30 mouse cellular contexts compared by ENCODE assay signal in genomic region chr15:13746559-13746958, GRCm38 (mm10).
"Had no signal": no experiment of that assay in that cellular context is flagged by ENCODE, and none has a peak within 500 bp of the region (broad histone marks: within the 10 kb centered on the region; RNA-seq: fewer than 3 reads in every experiment).

No protein-coding gene starts in this region.

- H3K4me1 ChIP-seq: heart, embryonic 10.5 days; heart, embryonic 12.5 days; heart, embryonic 13.5 days; heart, embryonic 15.5 days; hindbrain, embryonic 10.5 days; hindbrain, embryonic 12.5 days; hindbrain, embryonic 13.5 days; hindbrain, embryonic 15.5 days; intestine, embryonic 15.5 days; kidney, embryonic 15.5 days had no signal

- DNase-seq: heart, postnatal 10 days; heart, postnatal 14 days; heart, postnatal 36 days; heart, postnatal 4 days; kidney, adult 11 months; kidney, adult 18-20 months; kidney, adult 2 months; kidney, adult 8-10 months; kidney, adult 9 months; kidney, postnatal 10 days; kidney, postnatal 14 days; kidney, postnatal 25 days; kidney, postnatal 36 days; kidney, postnatal 4 days; layer of hippocampus, adult 9-11 months had no signal

- H3K36me3 ChIP-seq: heart, embryonic 10.5 days; heart, embryonic 12.5 days; heart, embryonic 13.5 days; heart, embryonic 15.5 days; hindbrain, embryonic 10.5 days; hindbrain, embryonic 12.5 days; hindbrain, embryonic 13.5 days; hindbrain, embryonic 15.5 days; intestine, embryonic 15.5 days; kidney, embryonic 15.5 days had no signal

- H3K27ac ChIP-seq: heart, embryonic 10.5 days; heart, embryonic 13.5 days; heart, embryonic 15.5 days; hindbrain, embryonic 10.5 days; hindbrain, embryonic 12.5 days; hindbrain, embryonic 13.5 days; hindbrain, embryonic 14.5 days; hindbrain, embryonic 15.5 days; hindbrain, postnatal 0 days; intestine, embryonic 15.5 days; kidney, embryonic 15.5 days; kidney, postnatal 0 days; layer of hippocampus, adult 2 months; left cerebral cortex, adult 2 months had no signal

- H3K9me3 ChIP-seq: heart, embryonic 10.5 days; heart, embryonic 12.5 days; heart, embryonic 13.5 days; heart, embryonic 15.5 days; hindbrain, embryonic 10.5 days; hindbrain, embryonic 12.5 days; hindbrain, embryonic 13.5 days; hindbrain, embryonic 15.5 days; intestine, embryonic 15.5 days; kidney, embryonic 15.5 days had no signal

- H3K4me3 ChIP-seq: heart, embryonic 10.5 days; heart, embryonic 12.5 days; heart, embryonic 13.5 days; heart, embryonic 15.5 days; hindbrain, embryonic 10.5 days; hindbrain, embryonic 12.5 days; hindbrain, embryonic 13.5 days; hindbrain, embryonic 15.5 days; intestine, embryonic 15.5 days; kidney, embryonic 15.5 days; layer of hippocampus, adult 2 months; left cerebral cortex, adult 2 months had no signal

- H3K27me3 ChIP-seq: heart, embryonic 12.5 days; heart, embryonic 13.5 days; heart, embryonic 15.5 days; hindbrain, embryonic 12.5 days; hindbrain, embryonic 13.5 days; hindbrain, embryonic 15.5 days; intestine, embryonic 15.5 days; kidney, embryonic 15.5 days had no signal

- H3K9ac ChIP-seq: heart, embryonic 12.5 days; heart, embryonic 13.5 days; heart, embryonic 15.5 days; hindbrain, embryonic 12.5 days; hindbrain, embryonic 13.5 days; hindbrain, embryonic 14.5 days; hindbrain, embryonic 15.5 days; intestine, embryonic 15.5 days; kidney, embryonic 15.5 days had no signal
